Mouse (Mus musculus): ENCODE measurements around the gene Gm7271.

- TF ChIP-seq POLR2A (IDR thresholded peaks at IDR 0.05; ENCODE audit: extremely low read depth, insufficient read depth, low read length) (no peak), CTCF (IDR thresholded peaks at IDR 0.05; ENCODE audit: low read depth, low read length) (no peak)
These were observed 38.6 kb downstream of the Gm7271 start for GRCm38 (mm10) chr5:76522446-76522845.
